Mouse (Mus musculus) testis, adult 2 months (tissue): Measurements from ENCODE around the gene Tbx4.

Source experiments
- CTCF ChIP-seq: fragments of 200-500 bp; IDR thresholded peaks from 2 replicates; pipeline ENCODE4 v1.5.1; 2012; ENCODE audit warnings: low read depth, mild to moderate bottlenecking, inconsistent platforms, low read length, moderate library complexity; ENCODE audit not compliant: control insufficient read depth, insufficient read depth, insufficient replicate concordance
- POLR2A ChIP-seq: fragments of 200-500 bp; IDR thresholded peaks from 2 replicates; pipeline ENCODE4 v1.6.1; 2012; ENCODE audit warnings: low read depth, mild to moderate bottlenecking, inconsistent platforms, low read length, moderate library complexity; ENCODE audit not compliant: control insufficient read depth

DNA sequence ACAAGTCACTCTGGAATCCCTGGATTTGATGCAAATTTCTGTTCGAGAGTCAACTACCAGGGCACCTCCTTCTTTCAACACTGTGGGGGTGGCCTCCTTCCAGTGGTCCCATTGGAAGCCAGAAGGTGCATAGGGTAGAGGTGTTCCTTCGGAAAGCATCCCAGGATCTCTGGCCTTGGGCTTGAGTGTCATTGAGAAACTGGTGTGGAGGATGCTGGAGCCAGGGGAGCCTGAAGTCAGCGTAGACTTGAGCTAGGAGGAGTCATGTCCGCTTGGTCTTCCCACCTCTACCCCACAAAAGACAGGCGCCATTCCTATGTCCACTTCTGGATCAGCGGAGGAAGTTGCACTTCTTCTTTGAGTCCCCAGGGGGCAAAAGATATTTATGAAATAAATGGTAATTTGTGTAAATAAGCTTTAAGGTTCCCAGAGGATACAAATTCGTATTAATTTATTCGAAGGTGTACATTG lies 45.0 kb upstream of the Tbx4 start:
- TF ChIP-seq CTCF = no peak
- TF ChIP-seq POLR2A = no peak
